Mouse (Mus musculus) E14TG2a.4 (cell line): ENCODE results near the gene Vpreb2.
A peak's percentile ranks its signal among the peaks of the same experiment; 100 is the strongest.

Source experiments
- H3K27me3 ChIP-seq: 2 replicates; pipeline ENCODE4 v1.6.1; 2014; ENCODE audit warnings: low read length, control low read depth; ENCODE audit not compliant: insufficient read depth
- H3K36me3 ChIP-seq: 2 replicates; pipeline ENCODE4 v1.6.1; 2014; ENCODE audit warnings: low read length, control low read depth; ENCODE audit not compliant: insufficient read depth
- H3K4me1 ChIP-seq: replicated peaks from 2 replicates; pipeline ENCODE4 v1.6.1; 2014; ENCODE audit warnings: low read depth, low read length, control low read depth
- H3K4me3 ChIP-seq: replicated peaks from 2 replicates; pipeline ENCODE4 v1.5.1; 2014; ENCODE audit warnings: mild to moderate bottlenecking, low read length
- H3K9me3 ChIP-seq: 2 replicates; pipeline ENCODE4 v1.6.1; 2014; ENCODE audit warnings: low read length, control low read depth
- CTCF ChIP-seq: conservative IDR thresholded peaks from 2 replicates; pipeline ENCODE4 v1.5.1; 2014; ENCODE audit warnings: low read length
- NANOG ChIP-seq: IDR thresholded peaks from 2 replicates; pipeline ENCODE4 v1.6.1; 2014; ENCODE audit warnings: borderline replicate concordance, low read length, mixed read lengths
- POU5F1 ChIP-seq: IDR thresholded peaks from 2 replicates; pipeline ENCODE4 v1.6.1; 2014; ENCODE audit warnings: low read length, borderline replicate concordance

Vpreb2 gene

DNA sequence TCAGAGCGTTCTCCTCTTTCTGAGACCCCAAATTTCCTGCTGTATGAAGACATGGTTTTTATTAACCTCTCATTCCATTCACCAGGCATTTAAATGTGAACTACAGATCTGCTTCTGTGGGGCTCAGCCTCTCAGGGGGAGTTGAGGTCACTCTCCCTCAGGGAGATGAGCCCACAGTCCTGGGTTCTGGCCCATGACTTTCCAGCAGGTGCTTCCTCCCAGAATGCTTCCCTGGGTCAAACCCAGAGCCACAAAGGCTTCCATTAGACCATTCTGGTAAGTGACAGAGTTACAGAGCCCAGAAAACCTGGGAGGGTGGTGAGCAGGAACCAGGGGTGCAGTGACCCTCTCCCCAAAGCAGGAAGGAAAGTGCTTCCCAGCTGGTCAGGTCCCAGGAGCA, at the start of gene Vpreb2:
Gene Vpreb2, plus strand, starts transcription at position 301 of the 400 bp plus-strand sequence.
- Histone ChIP-seq H3K27me3 (no peaks in the 10 kb centered on the region), H3K9me3 (peaks cover 8% of the 10 kb centered on the region), H3K4me3 (no peak within 1 kb of the TSS), H3K4me1 (peaks cover 30% of the 10 kb centered on the region), H3K36me3 (no peaks in the 10 kb centered on the region)
- TF ChIP-seq CTCF (no peak), NANOG (no peak), POU5F1 (no peak)

DNA sequence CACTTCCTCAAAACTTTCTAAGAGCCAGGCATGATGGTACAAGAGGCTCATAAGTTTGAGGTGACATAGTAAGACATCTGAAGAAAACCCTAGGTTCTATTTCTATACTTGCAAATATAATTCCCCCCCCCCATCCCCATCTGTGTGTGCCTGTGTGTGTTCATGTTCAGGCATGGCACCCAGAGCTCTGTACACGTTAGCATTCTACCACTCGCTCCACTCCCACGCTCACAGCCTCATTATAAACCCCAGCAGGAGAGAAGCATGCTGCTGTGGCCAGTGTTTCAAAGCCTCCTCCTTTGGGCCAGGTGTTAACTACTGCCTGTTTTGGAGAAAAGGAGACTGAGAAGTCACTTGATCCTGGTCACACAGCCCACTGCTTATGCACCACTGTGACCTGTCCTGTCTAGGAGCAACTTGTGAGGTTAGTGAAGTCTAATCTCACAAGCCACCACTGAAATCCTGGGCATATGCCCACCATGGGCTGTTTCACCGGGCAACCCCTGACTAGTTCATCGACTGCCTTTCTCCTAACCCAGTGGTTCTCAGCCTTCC, 48.2 kb upstream of the Vpreb2 start:
- Histone ChIP-seq H3K27me3 (peaks cover 9% of the 10 kb centered on the region), H3K36me3 (peaks cover 15% of the 10 kb centered on the region), H3K4me3 (no peak overlapping the region), H3K4me1 (peaks cover 47% of the 10 kb centered on the region), H3K9me3 (no peaks in the 10 kb centered on the region)
- TF ChIP-seq POU5F1 = no peak
- TF ChIP-seq NANOG = no peak

DNA sequence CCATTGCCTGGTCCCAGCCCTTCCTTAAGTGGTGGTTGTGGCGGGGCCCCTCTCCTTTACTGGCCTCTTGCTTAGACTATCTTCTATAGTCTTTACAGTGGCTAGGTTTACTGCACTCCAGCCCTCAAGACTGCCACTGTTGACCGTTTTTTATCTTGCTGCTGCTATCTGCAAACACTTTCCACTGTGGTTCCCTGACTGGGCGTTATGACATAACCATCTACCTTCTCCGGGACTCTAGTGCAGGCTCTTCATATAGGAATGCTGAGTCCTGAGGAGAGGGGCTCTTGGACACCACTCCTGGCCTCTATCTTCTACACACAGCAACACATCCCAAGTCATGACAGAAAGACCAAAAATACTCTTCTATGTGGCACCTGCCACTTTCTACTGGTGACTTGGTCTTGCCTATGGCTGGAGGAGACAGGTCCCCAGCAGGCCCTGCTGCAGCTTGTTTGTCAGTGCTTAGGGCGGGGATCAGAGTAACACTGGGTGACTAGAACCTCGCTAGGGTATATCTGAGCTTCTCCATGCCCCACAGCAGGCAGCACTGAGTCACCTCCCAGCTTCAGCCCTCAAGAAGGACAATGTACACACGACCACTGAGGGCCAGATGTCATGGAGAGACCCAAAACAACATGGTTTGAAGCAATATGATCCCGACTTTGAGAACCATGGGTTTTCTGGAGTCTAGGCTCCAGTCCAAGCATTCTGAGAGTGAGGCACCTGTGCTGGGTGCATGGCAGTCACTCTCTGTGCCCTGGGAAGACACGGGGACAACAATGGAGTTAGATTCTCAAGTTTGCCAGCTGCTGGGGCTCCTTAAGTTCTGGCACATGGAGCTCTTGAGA, 46.4 kb upstream of the Vpreb2 start:
- TF ChIP-seq POU5F1 (no peak), NANOG (no peak), CTCF (no peak)
- H3K36me3 ChIP-seq = peaks cover 12% of the 10 kb centered on the region
- no peaks in the 10 kb centered on the region for H3K9me3 ChIP-seq
- H3K4me1 ChIP-seq = peaks cover 62% of the 10 kb centered on the region
- H3K27me3 ChIP-seq = peaks cover 24% of the 10 kb centered on the region
- H3K4me3 ChIP-seq = no peak overlapping the region

DNA sequence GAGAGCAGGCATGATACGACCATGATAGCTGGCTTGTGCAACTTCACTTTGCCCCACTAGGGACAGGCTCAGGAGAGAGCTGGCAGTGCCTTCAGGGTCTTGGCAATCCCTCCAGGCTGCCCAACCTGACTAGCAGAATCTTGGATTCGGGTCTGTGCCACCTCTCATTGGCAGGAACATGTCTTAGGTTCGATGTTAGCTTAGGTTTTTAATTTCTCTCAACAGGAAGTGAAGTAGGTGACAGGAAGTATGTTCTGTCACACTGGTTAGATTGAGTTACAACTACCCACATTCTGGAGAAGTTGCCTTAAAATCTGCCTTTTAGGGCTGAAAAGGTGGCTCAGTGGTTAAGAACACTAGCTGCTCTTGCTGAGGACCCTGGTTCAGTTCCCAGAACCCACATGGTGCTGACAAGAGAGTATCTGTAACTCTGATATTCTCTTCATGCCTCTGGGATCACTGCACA, 45.8 kb upstream of the Vpreb2 start:
- no peak for TF ChIP-seq NANOG
- no peak for TF ChIP-seq CTCF
- no peak for TF ChIP-seq POU5F1
- Histone ChIP-seq H3K4me3 (no peak overlapping the region), H3K27me3 (peaks cover 24% of the 10 kb centered on the region), H3K9me3 (no peaks in the 10 kb centered on the region), H3K4me1 (peaks cover 65% of the 10 kb centered on the region), H3K36me3 (peaks cover 12% of the 10 kb centered on the region)

DNA sequence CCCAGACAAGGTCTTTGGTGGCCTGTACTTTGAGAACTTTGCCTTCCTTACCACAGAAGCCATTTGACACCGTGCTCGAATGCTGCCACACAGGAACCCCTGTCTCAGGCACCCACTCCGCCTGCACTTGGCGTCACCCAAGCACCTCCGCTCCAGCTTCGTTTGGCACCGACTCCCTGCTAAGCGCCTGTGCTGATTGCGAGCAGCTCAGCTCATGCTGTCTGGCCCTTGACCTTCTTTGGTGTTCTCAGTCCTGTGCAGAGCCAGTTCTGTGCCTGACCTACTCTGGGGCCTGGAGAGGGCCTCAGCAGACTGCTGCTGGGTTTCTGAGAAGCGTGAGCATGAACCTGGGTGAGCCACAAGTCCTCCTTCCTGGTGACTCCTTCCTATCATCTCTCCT, 43.5 kb upstream of the Vpreb2 start:
- H3K27me3 ChIP-seq = peaks cover 24% of the 10 kb centered on the region
- TF ChIP-seq NANOG (no peak), POU5F1 (no peak), CTCF (no peak)
- H3K4me1 ChIP-seq = peaks cover 44% of the 10 kb centered on the region
- H3K36me3 ChIP-seq = no peaks in the 10 kb centered on the region
- no peaks in the 10 kb centered on the region for H3K9me3 ChIP-seq
- H3K4me3 ChIP-seq = peak overlapping the region; percentile 10; the same call in 1 of the 2 replicates

DNA sequence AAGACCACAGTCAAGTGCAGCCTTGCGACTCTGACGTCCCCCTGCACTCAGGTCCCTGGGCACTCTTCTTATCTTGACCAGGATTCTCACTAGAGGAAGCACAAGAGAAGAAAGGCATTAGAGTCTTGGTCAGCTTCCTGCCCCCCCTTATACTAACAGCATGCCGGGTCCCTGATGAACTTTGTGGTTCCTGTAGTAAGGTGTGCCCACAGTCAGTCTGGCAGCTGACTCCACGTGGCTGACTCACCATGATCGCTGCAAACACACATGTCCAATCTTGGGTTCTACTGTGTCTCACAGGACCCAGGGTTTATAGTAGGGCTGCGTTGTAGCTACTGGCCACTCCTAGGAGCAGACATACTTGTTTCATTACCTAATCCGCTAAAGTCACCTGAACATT, 42.0 kb upstream of the Vpreb2 start:
- Histone ChIP-seq H3K4me3 (no peak overlapping the region), H3K36me3 (no peaks in the 10 kb centered on the region), H3K9me3 (no peaks in the 10 kb centered on the region), H3K27me3 (peaks cover 24% of the 10 kb centered on the region), H3K4me1 (peaks cover 40% of the 10 kb centered on the region)
- TF ChIP-seq NANOG = no peak
- no peak for TF ChIP-seq CTCF
- TF ChIP-seq POU5F1 = no peak

DNA sequence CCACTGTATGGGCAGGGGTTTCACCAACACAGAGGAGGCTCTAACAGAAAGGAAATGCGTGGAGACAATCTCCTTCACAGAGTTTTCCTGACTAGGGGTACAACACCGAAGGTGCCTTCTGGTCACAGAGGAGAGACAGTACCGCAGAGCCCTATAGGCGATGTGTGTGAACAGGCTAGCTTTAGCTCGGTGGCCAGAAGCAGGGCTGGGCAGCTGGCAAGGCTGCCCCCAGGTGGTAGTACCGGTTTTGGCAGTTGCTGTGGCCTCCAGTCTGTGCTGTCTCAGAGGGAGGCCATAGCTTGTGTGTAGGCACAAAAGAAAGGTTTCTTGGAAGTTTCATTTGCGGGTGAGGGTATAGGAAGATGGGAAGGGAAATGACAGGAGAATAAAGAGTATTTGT, 41.4 kb upstream of the Vpreb2 start:
- H3K4me3 ChIP-seq = no peak overlapping the region
- no peak for TF ChIP-seq NANOG
- peak; percentile 49 for TF ChIP-seq CTCF

DNA sequence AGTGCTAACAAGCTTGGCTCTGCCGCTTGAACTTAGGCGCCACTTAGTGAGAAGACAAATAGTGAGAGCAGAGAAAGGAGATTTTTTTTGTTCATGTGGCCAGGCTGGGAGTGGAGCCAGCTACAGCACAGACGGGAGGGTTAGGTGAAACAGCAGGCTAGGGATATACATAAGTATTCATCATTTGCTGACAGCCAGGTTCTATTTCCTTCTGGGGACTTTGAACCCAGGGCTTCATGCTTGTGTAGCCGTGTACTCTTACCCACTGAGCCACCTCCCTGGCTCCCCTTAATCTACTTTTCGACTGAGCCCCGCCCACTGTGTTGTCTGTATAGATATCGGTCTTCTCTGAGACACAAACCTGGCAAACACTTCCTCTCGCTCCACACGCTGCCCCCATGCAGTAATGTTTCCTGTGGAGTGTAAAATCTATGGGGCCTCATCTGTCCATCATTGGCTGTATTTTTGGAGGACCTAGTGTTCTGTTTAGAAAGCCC, 40.9 kb upstream of the Vpreb2 start:
- H3K36me3 ChIP-seq = no peaks in the 10 kb centered on the region
- H3K9me3 ChIP-seq = no peaks in the 10 kb centered on the region
- TF ChIP-seq CTCF = no peak
- TF ChIP-seq POU5F1 = no peak
- no peak for TF ChIP-seq NANOG
- H3K27me3 ChIP-seq = peaks cover 24% of the 10 kb centered on the region
- H3K4me1 ChIP-seq = peaks cover 36% of the 10 kb centered on the region
- H3K4me3 ChIP-seq = no peak overlapping the region

More for the DNA sequence above, 41.4 kb upstream of the Vpreb2 start:
- no peaks in the 10 kb centered on the region for H3K36me3 ChIP-seq
- peaks cover 24% of the 10 kb centered on the region for H3K27me3 ChIP-seq
- no peaks in the 10 kb centered on the region for H3K9me3 ChIP-seq
- H3K4me1 ChIP-seq = peaks cover 36% of the 10 kb centered on the region

DNA sequence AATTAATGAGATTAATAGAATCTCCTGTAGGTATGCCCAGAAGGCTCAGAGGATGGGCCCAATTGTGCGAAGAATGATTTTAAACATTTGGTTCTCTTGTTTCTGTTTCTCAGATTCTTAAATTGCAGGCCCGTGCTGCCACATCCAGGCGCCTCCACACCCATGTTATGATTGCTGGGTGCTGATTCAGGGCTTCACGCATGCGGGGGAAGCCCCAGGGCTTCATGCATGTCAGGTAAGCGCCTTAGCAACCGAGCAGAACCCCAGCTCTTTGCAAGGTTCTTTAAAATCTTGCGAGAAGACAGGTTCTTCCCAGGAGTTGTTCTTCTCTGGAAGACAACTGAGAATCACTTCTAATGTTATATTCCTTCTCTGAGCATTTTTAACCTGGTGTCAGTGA, 36.8 kb upstream of the Vpreb2 start:
- H3K4me3 ChIP-seq = no peak overlapping the region
- no peaks in the 10 kb centered on the region for H3K36me3 ChIP-seq
- peaks cover 19% of the 10 kb centered on the region for H3K4me1 ChIP-seq
- peaks cover 3% of the 10 kb centered on the region; the same call in 1 of the 2 replicates for H3K27me3 ChIP-seq
- TF ChIP-seq CTCF (no peak), NANOG (no peak), POU5F1 (no peak)
- H3K9me3 ChIP-seq = peaks cover 4% of the 10 kb centered on the region; the same call in 1 of the 2 replicates
